Mouse (Mus musculus) testis, adult 2 months (tissue): ENCODE results near the gene Cadps. TPM values are rescaled to one million over a fixed set of nuclear protein-coding genes. Genes with fewer than 3 reads are reported as not detected.

Experiments
- H3K27ac ChIP-seq: fragments of 200-500 bp; 2 replicates; pipeline ENCODE4 v1.5.1; 2012; ENCODE audit warnings: low read depth, low read length; ENCODE audit not compliant: control insufficient read depth, insufficient read depth
- H3K27me3 ChIP-seq: fragments of 200-500 bp; 2 replicates; pipeline ENCODE4 v1.6.1; 2012; ENCODE audit warnings: mild to moderate bottlenecking, low read length, moderate library complexity; ENCODE audit not compliant: control insufficient read depth, insufficient read depth
- H3K36me3 ChIP-seq: fragments of 200-500 bp; 2 replicates; pipeline ENCODE4 v1.6.1; 2012; ENCODE audit warnings: mild to moderate bottlenecking, low read length; ENCODE audit not compliant: control insufficient read depth, insufficient read depth
- H3K4me1 ChIP-seq: fragments of 200-500 bp; 2 replicates; pipeline ENCODE4 v1.6.1; 2012; ENCODE audit warnings: low read length; ENCODE audit not compliant: control insufficient read depth, insufficient read depth
- H3K4me3 ChIP-seq: fragments of 200-500 bp; 2 replicates; pipeline ENCODE4 v1.5.1; 2012; ENCODE audit warnings: low read depth, mild to moderate bottlenecking, low read length, moderate library complexity, mixed read lengths; ENCODE audit not compliant: control insufficient read depth
- CTCF ChIP-seq: fragments of 200-500 bp; IDR thresholded peaks from 2 replicates; pipeline ENCODE4 v1.5.1; 2012; ENCODE audit warnings: low read depth, mild to moderate bottlenecking, inconsistent platforms, low read length, moderate library complexity; ENCODE audit not compliant: control insufficient read depth, insufficient read depth, insufficient replicate concordance
- POLR2A ChIP-seq: fragments of 200-500 bp; IDR thresholded peaks from 2 replicates; pipeline ENCODE4 v1.6.1; 2012; ENCODE audit warnings: low read depth, mild to moderate bottlenecking, inconsistent platforms, low read length, moderate library complexity; ENCODE audit not compliant: control insufficient read depth
- polyA plus RNA-seq: library from polyadenylated mRNA; depleted of rRNA; stranded (reverse); fragments of >200 nt; gene quantifications from 2 replicates; pipeline ENCODE4 v1.2.3, GENCODE M21; 2012

Cadps gene
- polyA plus RNA-seq, 1 experiment: 1.5 TPM

GRCm38 (mm10) chr14:12591829-12592228 lies 231.1 kb downstream of the Cadps start:
- no peaks in the 10 kb centered on the region for H3K27me3 ChIP-seq
- no peaks in the 10 kb centered on the region for H3K36me3 ChIP-seq
- no peak overlapping the region for H3K4me3 ChIP-seq
- H3K4me1 ChIP-seq: no peaks in the 10 kb centered on the region
- TF ChIP-seq POLR2A (no peak), CTCF (no peak)
- H3K27ac ChIP-seq: no peak overlapping the region

GRCm38 (mm10) chr14:12583536-12583935 lies 239.3 kb downstream of the Cadps start:
- Histone ChIP-seq H3K27ac (no peak overlapping the region), H3K4me1 (no peaks in the 10 kb centered on the region), H3K36me3 (no peaks in the 10 kb centered on the region), H3K4me3 (no peak overlapping the region), H3K27me3 (no peaks in the 10 kb centered on the region)
- TF ChIP-seq POLR2A: no peak
- TF ChIP-seq CTCF: no peak

GRCm38 (mm10) chr14:12581657-12582056 lies 241.2 kb downstream of the Cadps start:
- H3K36me3 ChIP-seq: no peaks in the 10 kb centered on the region
- H3K27me3 ChIP-seq: no peaks in the 10 kb centered on the region
- no peak overlapping the region for H3K4me3 ChIP-seq
- H3K4me1 ChIP-seq: no peaks in the 10 kb centered on the region
- TF ChIP-seq POLR2A (no peak), CTCF (no peak)
- no peak overlapping the region for H3K27ac ChIP-seq

GRCm38 (mm10) chr14:12580786-12581185 lies 242.1 kb downstream of the Cadps start:
- TF ChIP-seq CTCF: no peak
- TF ChIP-seq POLR2A: no peak
- H3K4me1 ChIP-seq: no peaks in the 10 kb centered on the region
- no peak overlapping the region for H3K4me3 ChIP-seq
- no peaks in the 10 kb centered on the region for H3K27me3 ChIP-seq
- no peaks in the 10 kb centered on the region for H3K36me3 ChIP-seq
- no peak overlapping the region for H3K27ac ChIP-seq

GRCm38 (mm10) chr14:12578156-12578555 lies 244.7 kb downstream of the Cadps start:
- Histone ChIP-seq H3K4me3 (no peak overlapping the region), H3K27me3 (no peaks in the 10 kb centered on the region), H3K36me3 (no peaks in the 10 kb centered on the region), H3K4me1 (no peaks in the 10 kb centered on the region), H3K27ac (no peak overlapping the region)
- no peak for TF ChIP-seq POLR2A

GRCm38 (mm10) chr14:12577475-12578140 lies 245.3 kb downstream of the Cadps start:
- Histone ChIP-seq H3K4me3 (no peak overlapping the region), H3K27ac (no peak overlapping the region), H3K4me1 (no peaks in the 10 kb centered on the region), H3K27me3 (no peaks in the 10 kb centered on the region), H3K36me3 (no peaks in the 10 kb centered on the region)
- TF ChIP-seq CTCF (no peak), POLR2A (no peak)

GRCm38 (mm10) chr14:12575105-12575504 lies 247.8 kb downstream of the Cadps start:
- no peaks in the 10 kb centered on the region for H3K36me3 ChIP-seq
- TF ChIP-seq CTCF (peak; percentile 39; the same call in 1 of the 2 replicates), POLR2A (no peak)
- no peaks in the 10 kb centered on the region for H3K4me1 ChIP-seq
- no peaks in the 10 kb centered on the region for H3K27me3 ChIP-seq
- H3K27ac ChIP-seq: no peak overlapping the region
- H3K4me3 ChIP-seq: no peak overlapping the region
